Mouse (Mus musculus): Measurements from ENCODE around the gene Lsamp. TPM values are rescaled to one million over a fixed set of nuclear protein-coding genes. Genes with fewer than 3 reads are reported as not detected.

Lsamp gene
- polyA plus RNA-seq, 1 experiment from 2014 or later, result 30.5 TPM

- H3K36me3 ChIP-seq, result no peaks in the 10 kb centered on the region
- H3K4me3 ChIP-seq, result 0 out of 2 replicates have a peak overlapping the region, but pooled peaks have one; percentile 73
- H3K9me3 ChIP-seq, result no peaks in the 10 kb centered on the region
- no peak overlapping the region for H3K9ac ChIP-seq (replicated peaks)
- no peaks in the 10 kb centered on the region for H3K27me3 ChIP-seq
- 73% methylated on average over 1 of the region's 1 CpGs for WGBS
- H3K27ac ChIP-seq (replicated peaks), result no peak overlapping the region
- H3K4me2 ChIP-seq (replicated peaks), result peak overlapping the region; percentile 70
- ATAC-seq (ENCODE audit: low FRiP score, low read depth), result no peak
- H3K4me1 ChIP-seq, result peaks cover 30% of the 10 kb centered on the region
Observed at GRCm38 (mm10) chr16:41535806-41536205, 1551.6 kb downstream of the Lsamp start.

DNA sequence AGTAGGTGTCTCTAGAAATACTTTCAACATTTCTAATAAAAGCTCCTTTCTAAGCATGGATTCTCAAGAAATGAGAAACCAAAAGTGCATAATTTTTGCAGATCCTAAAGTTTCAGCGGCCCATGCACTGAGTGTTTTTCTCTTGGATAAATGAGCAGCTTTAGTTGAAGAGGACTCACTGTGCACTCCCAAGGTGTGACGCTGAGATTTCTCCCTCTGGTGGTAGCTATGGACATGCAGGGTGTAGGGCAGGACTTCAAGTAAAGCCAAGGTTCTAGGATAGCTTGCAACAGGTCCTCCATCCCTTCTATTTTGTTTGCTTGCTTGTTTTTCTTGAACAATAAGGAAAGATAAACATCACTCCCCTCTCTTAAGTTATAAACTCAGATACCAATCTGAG lies 1558.5 kb downstream of the Lsamp start:
- Histone ChIP-seq H3K27ac (replicated peaks) (no peak overlapping the region), H3K9me3 (no peaks in the 10 kb centered on the region), H3K9ac (replicated peaks) (no peak overlapping the region), H3K4me3 (no peak overlapping the region), H3K36me3 (no peaks in the 10 kb centered on the region), H3K4me2 (replicated peaks) (no peak overlapping the region), H3K4me1 (no peaks in the 10 kb centered on the region), H3K27me3 (no peaks in the 10 kb centered on the region)
- 45% methylated on average over 2 of the region's 2 CpGs for WGBS
- no peak for ATAC-seq (ENCODE audit: low FRiP score, low read depth)

DNA sequence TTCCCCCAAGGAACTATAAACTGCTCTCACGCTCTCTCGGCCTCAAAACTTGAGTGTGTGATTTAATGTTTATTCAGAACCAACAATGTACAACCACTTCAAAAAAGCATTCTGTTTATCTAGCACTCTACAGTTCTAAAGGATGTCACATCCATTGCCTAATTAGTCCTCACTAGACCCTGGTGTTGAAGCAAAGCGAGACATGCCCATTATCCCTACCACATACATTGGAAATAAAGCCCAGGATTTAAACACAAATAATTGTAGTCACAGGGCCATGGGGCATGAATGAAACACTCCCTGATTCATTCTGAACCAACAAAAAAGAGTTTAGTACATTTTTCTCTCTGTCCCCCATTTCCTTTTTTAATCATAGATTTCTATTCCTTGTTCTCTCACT lies 1567.0 kb downstream of the Lsamp start:
- no peak overlapping the region for H3K4me3 ChIP-seq
- no peaks in the 10 kb centered on the region for H3K9me3 ChIP-seq
- H3K4me1 ChIP-seq, result peaks cover 17% of the 10 kb centered on the region
- H3K27ac ChIP-seq (replicated peaks), result peak overlapping the region; percentile 74
- no peaks in the 10 kb centered on the region for H3K36me3 ChIP-seq
- no peaks in the 10 kb centered on the region for H3K27me3 ChIP-seq
- WGBS, result 57% methylated on average over 3 of the region's 3 CpGs
- no peak overlapping the region for H3K9ac ChIP-seq (replicated peaks)
- no peak overlapping the region for H3K4me2 ChIP-seq (replicated peaks)
- ATAC-seq (ENCODE audit: low FRiP score, low read depth), result no peak; the same call in 1 of the 2 replicates

GRCm38 (mm10) chr16:41551851-41552262 lies 1567.7 kb downstream of the Lsamp start:
- H3K27ac ChIP-seq (replicated peaks), result peak overlapping the region; percentile 74
- H3K4me1 ChIP-seq, result peaks cover 17% of the 10 kb centered on the region
- H3K4me3 ChIP-seq, result no peak overlapping the region
- H3K4me2 ChIP-seq (replicated peaks), result peak overlapping the region; percentile 2; the same call in 1 of the 2 replicates
- H3K9ac ChIP-seq (replicated peaks), result no peak overlapping the region
- no peaks in the 10 kb centered on the region for H3K27me3 ChIP-seq
- no peaks in the 10 kb centered on the region for H3K9me3 ChIP-seq
- peak; percentile 89 for ATAC-seq (ENCODE audit: low FRiP score, low read depth)
- 1% methylated on average over 3 of the region's 3 CpGs for WGBS
- H3K36me3 ChIP-seq, result no peaks in the 10 kb centered on the region

DNA sequence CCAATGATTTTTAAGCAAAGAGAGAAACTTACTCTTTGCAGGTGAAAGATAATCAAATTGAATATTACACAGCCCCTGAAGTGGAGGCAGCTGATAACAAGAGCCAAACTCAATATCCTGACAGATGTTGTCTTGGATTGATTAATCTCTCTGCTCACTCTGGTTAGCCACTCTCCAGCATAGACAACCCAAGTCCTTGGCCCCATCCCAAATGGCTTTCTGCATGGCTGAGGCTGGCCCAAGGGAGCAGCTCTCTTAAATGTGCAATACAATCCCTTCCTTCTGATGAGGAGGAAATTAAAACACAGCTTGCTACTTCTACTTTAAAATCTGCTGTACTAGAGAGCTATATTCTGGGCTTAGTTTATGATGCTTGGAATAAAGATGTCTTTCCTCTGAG lies 1572.9 kb downstream of the Lsamp start:
- H3K4me3 ChIP-seq, result no peak overlapping the region
- H3K9ac ChIP-seq (replicated peaks), result no peak overlapping the region
- H3K27me3 ChIP-seq, result no peaks in the 10 kb centered on the region
- H3K27ac ChIP-seq (replicated peaks), result no peak overlapping the region
- no peaks in the 10 kb centered on the region for H3K36me3 ChIP-seq
- no peak overlapping the region for H3K4me2 ChIP-seq (replicated peaks)
- H3K4me1 ChIP-seq, result peaks cover 5% of the 10 kb centered on the region
- no peak for ATAC-seq (ENCODE audit: low FRiP score, low read depth)
- no peaks in the 10 kb centered on the region for H3K9me3 ChIP-seq

DNA sequence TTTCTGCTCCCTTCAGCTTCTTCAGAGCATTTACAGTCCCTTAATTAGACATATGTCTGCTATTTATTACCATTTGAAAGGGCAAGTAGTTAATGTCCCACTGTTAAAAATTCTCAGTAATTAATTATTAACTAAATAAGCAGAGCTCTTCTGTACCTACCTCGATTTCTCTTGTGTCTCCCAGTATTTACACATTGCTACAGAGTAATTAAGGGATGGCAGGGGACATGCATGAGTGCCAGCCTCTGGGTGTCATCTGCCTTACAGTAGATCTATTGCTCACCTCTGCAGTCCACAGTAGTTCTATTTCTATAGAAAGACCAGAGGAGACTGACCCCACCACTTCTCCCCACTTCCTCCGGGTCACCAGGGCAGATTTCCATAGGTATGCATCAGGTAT lies 1581.1 kb downstream of the Lsamp start:
- no peaks in the 10 kb centered on the region for H3K27me3 ChIP-seq
- H3K4me1 ChIP-seq, result no peaks in the 10 kb centered on the region
- H3K4me3 ChIP-seq, result no peak overlapping the region
- 74% methylated on average over 2 of the region's 2 CpGs for WGBS
- H3K36me3 ChIP-seq, result no peaks in the 10 kb centered on the region
- H3K9ac ChIP-seq (replicated peaks), result no peak overlapping the region
- no peak overlapping the region for H3K27ac ChIP-seq (replicated peaks)
- ATAC-seq (ENCODE audit: low FRiP score, low read depth), result no peak
- no peak overlapping the region for H3K4me2 ChIP-seq (replicated peaks)
- no peaks in the 10 kb centered on the region for H3K9me3 ChIP-seq

DNA sequence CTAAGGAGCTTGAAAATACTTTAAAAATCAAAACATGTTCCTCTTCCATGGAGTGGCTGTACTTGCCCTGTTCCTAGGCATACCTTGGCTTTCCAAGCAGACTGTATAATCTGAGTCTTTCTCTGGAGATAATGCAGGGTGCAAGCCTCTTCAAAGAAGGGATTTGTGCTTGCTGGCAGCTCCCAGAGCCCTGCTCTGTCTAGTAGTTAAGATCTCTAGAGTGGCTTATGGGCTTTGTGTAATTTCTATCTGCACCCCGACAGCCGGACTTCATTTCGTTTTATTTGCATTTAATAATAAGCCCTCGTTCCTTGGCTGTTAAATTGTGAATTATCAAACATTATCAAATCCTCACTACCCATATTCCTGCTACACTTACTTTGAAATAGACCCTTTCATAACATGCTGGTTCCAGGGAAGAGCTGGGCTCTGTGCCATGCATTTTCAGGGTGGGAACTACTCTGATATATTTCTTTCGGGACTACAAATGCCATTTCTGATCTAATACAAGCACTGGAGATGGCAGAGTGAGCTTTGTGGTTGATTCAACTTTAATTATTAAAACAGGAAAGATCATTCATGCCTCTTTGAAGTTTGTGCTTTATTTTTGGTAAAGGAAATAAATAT lies 1604.6 kb downstream of the Lsamp start:
- WGBS, result 51% methylated on average over 5 of the region's 5 CpGs
- Histone ChIP-seq H3K27me3 (no peaks in the 10 kb centered on the region), H3K4me2 (replicated peaks) (no peak overlapping the region), H3K4me3 (no peak overlapping the region), H3K9me3 (no peaks in the 10 kb centered on the region), H3K36me3 (no peaks in the 10 kb centered on the region), H3K4me1 (no peaks in the 10 kb centered on the region), H3K27ac (replicated peaks) (peak overlapping the region; percentile 46; the same call in 1 of the 2 replicates), H3K9ac (replicated peaks) (no peak overlapping the region)
- ATAC-seq (ENCODE audit: low FRiP score, low read depth), result peak; percentile 69; the same call in 1 of the 2 replicates

- H3K4me3 ChIP-seq, result no peak overlapping the region
- no peaks in the 10 kb centered on the region for H3K27me3 ChIP-seq
- H3K9ac ChIP-seq (replicated peaks), result no peak overlapping the region
- no peaks in the 10 kb centered on the region for H3K36me3 ChIP-seq
- no peak overlapping the region for H3K27ac ChIP-seq (replicated peaks)
- no peaks in the 10 kb centered on the region for H3K9me3 ChIP-seq
- ATAC-seq (ENCODE audit: low FRiP score, low read depth), result no peak
- 64% methylated on average over 1 of the region's 1 CpGs for WGBS
- no peaks in the 10 kb centered on the region for H3K4me1 ChIP-seq
- H3K4me2 ChIP-seq (replicated peaks), result no peak overlapping the region
Observed at GRCm38 (mm10) chr16:41612229-41612628, 1628.1 kb downstream of the Lsamp start.

DNA sequence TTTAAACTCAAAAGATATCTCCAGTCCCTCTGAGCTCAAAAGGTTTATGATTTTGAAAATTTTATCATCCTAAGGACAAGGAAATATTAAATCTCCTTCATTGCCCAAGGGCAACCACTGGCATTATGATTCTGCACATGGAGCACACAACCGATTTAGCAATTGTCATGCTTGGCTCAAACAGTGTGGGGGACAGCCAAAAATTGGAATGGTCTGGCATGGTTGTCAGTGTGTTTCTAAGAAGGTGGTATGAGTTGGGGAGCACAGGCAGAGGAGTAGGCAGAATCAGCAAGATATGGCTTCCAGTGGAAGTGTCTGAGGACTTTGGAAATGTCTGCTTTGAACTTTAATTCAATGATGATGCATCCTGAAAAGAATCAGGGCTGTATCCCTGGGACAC lies 1639.7 kb downstream of the Lsamp start:
- Histone ChIP-seq H3K36me3 (no peaks in the 10 kb centered on the region), H3K4me1 (peaks cover 6% of the 10 kb centered on the region)
- 80% methylated on average over 1 of the region's 1 CpGs for WGBS

GRCm38 (mm10) chr16:41633898-41634297 lies 1649.7 kb downstream of the Lsamp start:
- Histone ChIP-seq H3K27ac (replicated peaks) (no peak overlapping the region), H3K9me3 (no peaks in the 10 kb centered on the region), H3K4me3 (no peak overlapping the region), H3K27me3 (no peaks in the 10 kb centered on the region), H3K4me2 (replicated peaks) (no peak overlapping the region), H3K36me3 (no peaks in the 10 kb centered on the region), H3K4me1 (peaks cover 9% of the 10 kb centered on the region), H3K9ac (replicated peaks) (no peak overlapping the region)
- 33% methylated on average over 2 of the region's 2 CpGs for WGBS
- peak; percentile 69; the same call in 1 of the 2 replicates for ATAC-seq (ENCODE audit: low FRiP score, low read depth)

More for the DNA sequence above, 1639.7 kb downstream of the Lsamp start:
- Histone ChIP-seq H3K4me2 (replicated peaks) (no peak overlapping the region), H3K4me3 (no peak overlapping the region), H3K27me3 (no peaks in the 10 kb centered on the region), H3K9ac (replicated peaks) (no peak overlapping the region), H3K9me3 (no peaks in the 10 kb centered on the region), H3K27ac (replicated peaks) (no peak overlapping the region)
- no peak for ATAC-seq (ENCODE audit: low FRiP score, low read depth)

DNA sequence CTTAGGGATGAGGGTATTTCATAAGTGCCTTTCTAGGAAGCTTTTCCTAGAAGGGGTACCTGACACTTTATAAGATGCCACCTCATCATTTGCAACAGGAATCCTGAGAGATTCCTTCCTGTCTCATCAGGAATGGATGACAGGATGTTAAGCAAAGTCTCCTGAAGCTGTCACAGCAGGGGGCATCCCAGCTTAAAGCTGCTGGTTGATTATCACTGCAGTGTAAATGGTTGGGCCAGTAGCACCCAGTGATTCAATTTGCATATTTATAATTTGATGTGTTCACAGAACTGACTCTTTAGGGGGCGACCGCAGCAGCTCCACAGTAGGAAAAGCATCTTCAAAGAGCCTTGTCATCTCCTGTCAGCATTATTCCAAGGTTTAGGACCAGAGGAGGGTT lies 1656.7 kb downstream of the Lsamp start:
- no peak overlapping the region for H3K27ac ChIP-seq (replicated peaks)
- peaks cover 7% of the 10 kb centered on the region; the same call in 1 of the 2 replicates for H3K4me1 ChIP-seq
- H3K9me3 ChIP-seq, result no peaks in the 10 kb centered on the region
- ATAC-seq (ENCODE audit: low FRiP score, low read depth), result 0 out of 2 replicates have a peak, but pooled peaks have one; percentile 23
- no peak overlapping the region for H3K9ac ChIP-seq (replicated peaks)
- H3K36me3 ChIP-seq, result no peaks in the 10 kb centered on the region
- H3K4me2 ChIP-seq (replicated peaks), result no peak overlapping the region
- H3K27me3 ChIP-seq, result no peaks in the 10 kb centered on the region
- WGBS, result 34% methylated on average over 2 of the region's 2 CpGs
- no peak overlapping the region for H3K4me3 ChIP-seq

- ATAC-seq (ENCODE audit: low FRiP score, low read depth), result no peak
- H3K9ac ChIP-seq (replicated peaks), result no peak overlapping the region
- WGBS, result 93% methylated on average over 2 of the region's 2 CpGs
Observed at GRCm38 (mm10) chr16:41653261-41653660, 1669.1 kb downstream of the Lsamp start.

More at GRCm38 (mm10) chr16:41653261-41653660, 1669.1 kb downstream of the Lsamp start:
- no peaks in the 10 kb centered on the region for H3K4me1 ChIP-seq
- H3K4me3 ChIP-seq, result no peak overlapping the region
- H3K27ac ChIP-seq (replicated peaks), result no peak overlapping the region
- H3K36me3 ChIP-seq, result no peaks in the 10 kb centered on the region
- H3K9me3 ChIP-seq, result no peaks in the 10 kb centered on the region
- H3K4me2 ChIP-seq (replicated peaks), result no peak overlapping the region
- H3K27me3 ChIP-seq, result no peaks in the 10 kb centered on the region

All from midbrain, embryonic 12.5 days (tissue).